Mouse (Mus musculus) CD4-positive, CD25-positive, alpha-beta regulatory T cell, adult 2 months (primary cell): ENCODE data around the gene Ilkap.

Experiments used
- DNase-seq: peaks from one replicate; pipeline ENCODE4 v3.0.0-alpha.2; 2012; ENCODE audit warnings: low read depth, low spot score

Ilkap gene

GRCm38 (mm10) chr1:91398260-91399062, at the start of gene Ilkap:
Gene Ilkap, minus strand, starts transcription at chr1:91398815.
- DNase-seq = peak; percentile 94

- DNase-seq = no peak
These were observed 47.9 kb upstream of the Ilkap start for GRCm38 (mm10) chr1:91446511-91446910.

DNA sequence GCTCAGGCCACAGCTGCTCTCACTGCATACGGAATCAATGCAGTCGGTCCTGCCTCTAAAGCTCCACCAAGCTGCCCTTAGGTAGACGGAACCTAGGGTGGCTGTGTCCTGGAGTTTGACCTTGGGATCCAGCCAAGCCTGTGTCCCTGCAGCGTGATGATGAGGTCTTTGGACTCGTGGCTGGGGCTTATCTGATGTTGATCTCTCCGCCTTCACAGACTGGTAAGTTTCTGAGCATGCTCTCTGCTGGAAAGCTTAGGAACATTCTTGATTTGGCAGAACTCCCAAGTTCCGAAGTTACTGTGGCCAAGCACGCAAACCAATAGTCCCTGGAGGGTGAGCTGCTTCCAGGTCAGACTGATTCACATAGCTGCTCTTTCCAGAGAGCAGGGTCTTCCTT, 47.4 kb upstream of the Ilkap start:
- DNase-seq = no peak

DNA sequence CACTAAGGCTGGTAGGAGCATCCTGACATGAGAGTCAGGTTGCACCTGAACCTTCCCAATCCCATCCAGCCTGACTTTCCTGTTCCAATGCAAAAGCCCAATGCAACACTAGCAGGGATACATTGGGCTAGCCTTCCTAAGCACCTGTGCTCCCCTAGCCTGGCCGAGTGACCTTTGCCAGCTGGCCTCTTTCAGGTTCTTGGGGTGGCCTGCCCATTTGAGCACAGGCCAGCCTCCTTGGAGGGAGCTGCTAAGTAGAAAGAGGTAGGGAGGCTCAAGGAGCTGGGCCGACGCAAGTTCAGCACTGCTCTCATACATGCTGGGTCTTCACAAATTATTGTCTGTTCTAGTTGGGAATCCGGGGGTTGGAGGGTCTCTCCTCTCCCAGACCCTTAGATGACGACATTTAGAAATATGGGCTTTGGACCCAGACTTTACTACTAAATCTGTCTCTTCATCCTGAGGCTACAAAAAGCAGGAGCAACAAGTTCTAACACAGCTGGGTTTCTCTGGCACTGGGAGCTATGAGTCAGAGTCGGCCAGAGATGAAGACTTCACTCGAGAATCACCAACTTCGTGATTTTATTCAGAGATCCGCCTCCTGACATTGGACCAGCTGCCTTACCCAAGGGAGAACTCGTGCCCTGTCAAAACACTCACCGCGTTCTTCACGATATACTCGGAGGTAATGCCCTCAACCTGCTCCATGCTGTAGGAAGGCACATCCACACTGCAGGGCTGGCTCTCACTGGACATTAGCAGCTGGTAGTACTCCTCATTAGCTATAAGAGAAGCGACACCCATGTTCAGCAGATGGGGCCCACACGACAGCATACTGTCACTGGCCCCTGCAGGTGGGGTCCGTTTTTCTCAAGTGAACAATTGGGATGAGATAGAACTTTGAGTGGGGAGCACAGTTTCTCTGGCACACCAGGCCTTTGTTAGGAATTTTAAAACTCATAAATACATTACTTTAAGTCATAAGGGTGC, 46.5 kb upstream of the Ilkap start:
- DNase-seq = no peak

GRCm38 (mm10) chr1:91442350-91442990, 43.9 kb upstream of the Ilkap start:
- DNase-seq = no peak

DNA sequence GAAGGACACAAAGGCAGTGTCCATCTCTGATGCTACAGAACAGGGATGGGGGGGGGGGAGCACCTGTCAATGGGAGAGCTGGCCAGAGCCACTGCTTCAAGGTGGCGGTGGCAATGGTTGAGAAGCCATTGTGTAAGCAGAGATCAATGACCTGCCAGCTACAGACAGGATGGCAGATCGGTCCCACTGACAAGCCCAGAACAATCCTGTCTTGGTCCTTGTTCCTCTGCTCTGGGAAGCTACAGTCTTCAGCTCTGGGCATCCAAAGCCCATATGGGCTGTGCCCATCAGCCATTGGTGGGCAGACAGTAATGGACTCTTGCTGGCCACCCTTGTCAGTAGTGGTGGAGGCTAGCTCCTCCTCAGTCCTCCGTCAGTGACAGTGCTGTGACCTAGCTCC, 43.2 kb upstream of the Ilkap start:
- DNase-seq = no peak

- no peak for DNase-seq
These were observed 41.2 kb upstream of the Ilkap start for GRCm38 (mm10) chr1:91439776-91440175.

GRCm38 (mm10) chr1:91437573-91437972, 39.0 kb upstream of the Ilkap start:
- DNase-seq = no peak

- DNase-seq = no peak
These were observed 38.4 kb upstream of the Ilkap start for GRCm38 (mm10) chr1:91437083-91437400.

DNA sequence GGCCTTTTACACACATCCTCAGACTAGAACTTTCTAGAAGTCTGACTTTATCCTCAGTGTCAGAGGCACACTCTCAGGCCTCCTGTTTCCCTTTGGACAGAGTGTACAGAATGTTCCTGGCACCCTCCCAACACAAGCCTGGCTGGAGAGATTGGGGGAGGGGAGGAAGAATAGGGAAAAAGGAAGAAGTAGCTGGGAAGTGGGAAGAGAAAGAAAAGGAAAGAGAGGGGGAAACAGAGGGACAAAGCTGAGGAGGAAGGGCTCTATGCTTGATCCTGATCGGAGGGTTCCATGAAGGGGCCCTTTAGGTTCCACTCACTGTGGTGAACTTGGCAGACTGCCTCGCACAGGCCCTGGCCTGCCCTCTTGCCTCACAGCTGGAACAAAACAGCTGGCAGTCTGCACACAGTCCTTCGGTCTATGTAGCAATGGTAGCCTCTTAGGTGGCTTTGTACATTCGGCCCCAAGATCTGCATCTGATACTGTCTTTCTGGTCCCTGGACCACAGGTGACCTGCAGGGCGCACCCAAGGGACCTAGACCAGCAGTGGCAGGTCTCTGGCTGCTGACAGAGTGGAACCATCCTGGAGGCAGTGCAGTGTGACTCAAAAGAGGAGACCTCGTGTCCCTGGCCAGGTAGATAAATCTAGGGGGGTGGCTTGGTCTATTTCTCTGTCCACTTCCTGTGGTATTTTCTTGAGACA, 37.9 kb upstream of the Ilkap start:
- DNase-seq = no peak

DNA sequence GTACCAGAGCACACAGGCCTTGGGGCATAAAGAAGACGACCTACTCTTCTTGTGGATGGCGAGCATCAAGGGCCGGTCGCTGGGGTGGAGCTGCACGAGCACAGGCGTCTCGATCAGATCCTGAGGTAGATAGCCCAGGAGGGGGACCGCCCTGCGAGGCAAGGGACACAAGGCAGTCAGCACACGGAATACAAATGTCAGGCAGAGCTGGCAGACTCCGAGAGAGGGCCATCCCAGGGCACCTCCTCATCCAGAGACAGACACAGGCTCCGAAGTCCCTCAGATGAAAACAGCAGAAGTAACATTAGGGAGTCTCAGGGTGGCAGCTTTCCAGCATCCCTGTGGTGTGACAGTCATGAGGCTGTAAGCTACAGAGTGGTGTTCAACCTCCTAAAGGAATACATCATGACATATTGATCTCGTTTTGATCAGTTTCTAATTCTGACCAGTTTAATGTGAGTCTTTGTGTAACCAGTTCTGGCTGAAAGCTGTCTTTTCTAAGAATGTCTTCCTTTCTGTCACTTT, 37.1 kb upstream of the Ilkap start:
- DNase-seq = no peak

DNA sequence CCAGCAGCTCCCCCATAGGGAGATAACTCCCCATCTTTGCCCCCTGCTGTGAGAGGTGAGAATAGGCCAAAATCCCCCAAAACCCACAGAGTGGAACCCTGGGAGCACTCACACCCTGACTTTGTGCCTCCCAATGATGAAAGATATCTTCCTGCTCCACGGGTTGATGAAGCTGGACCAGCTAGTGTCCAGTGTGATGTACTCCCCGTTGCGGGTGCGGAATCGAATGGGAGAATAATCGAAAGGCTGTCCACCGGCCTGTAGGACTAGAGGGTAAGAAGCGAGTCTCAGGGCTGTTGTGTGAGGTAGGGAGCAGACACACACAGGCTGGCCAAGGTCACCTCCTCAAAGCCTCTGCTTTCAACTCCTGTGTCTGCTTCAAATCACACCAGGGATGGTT, 36.3 kb upstream of the Ilkap start:
- DNase-seq = no peak

DNA sequence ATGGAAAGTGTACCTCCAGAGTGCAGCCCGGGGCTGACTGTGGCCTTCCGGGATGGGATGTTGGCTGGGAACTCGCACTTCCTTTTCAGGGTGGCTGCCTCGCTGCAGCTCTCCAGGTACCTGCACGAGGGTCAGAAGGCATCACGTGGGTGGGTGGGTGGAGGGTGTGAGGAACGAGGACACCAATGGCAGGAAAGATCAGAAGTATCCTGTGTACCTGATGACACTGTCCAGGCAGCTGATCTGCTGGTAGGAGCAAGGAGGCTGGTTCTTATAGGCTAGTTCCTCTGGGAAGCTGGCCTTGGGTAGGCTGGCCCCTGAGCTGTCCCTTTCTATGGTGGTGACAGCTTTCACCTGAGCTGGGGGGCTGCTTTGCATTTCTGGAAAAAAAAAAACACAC, 32.1 kb upstream of the Ilkap start:
- no peak for DNase-seq

GRCm38 (mm10) chr1:91429212-91429611, 30.6 kb upstream of the Ilkap start:
- DNase-seq = no peak

DNA sequence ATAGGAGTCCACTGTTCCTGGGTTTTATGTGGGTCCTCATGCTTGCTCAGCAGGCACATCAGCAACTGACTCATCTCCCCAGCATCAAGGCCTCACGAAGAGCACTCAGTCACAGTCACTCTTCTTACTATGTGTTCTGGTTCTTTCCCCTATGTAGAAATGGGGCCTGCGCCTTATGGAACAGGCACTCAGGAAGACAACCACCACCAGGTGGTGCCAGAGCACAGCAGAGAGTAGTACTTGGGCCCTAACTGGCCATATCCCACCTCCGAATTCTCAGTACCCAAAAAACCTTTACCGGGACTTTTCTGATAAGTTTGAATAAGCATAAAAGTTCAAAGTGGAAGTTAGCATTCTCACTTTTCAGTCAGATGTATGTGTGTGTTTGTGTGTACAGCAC, 30.0 kb upstream of the Ilkap start:
- DNase-seq = peak; percentile 84

DNA sequence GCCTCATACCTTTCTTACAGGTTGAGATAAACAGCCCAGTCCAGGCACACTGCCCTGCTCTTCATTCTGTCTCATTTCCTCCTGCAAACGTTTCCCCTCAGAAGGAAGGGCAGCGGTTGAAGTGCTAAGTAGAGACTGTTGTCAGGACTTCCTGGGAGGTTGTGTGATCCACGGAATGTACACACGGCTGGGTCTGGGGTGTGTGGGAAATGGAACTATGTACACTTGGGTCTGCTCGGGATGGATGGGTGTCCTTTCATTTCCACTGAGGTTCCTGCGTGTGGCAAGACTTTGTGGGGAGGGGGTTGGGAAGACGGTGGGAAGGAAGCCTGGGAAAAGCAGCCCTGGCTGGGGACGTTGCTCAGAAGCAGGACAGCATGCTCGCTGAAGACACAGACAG, 27.8 kb upstream of the Ilkap start:
- DNase-seq = no peak

DNA sequence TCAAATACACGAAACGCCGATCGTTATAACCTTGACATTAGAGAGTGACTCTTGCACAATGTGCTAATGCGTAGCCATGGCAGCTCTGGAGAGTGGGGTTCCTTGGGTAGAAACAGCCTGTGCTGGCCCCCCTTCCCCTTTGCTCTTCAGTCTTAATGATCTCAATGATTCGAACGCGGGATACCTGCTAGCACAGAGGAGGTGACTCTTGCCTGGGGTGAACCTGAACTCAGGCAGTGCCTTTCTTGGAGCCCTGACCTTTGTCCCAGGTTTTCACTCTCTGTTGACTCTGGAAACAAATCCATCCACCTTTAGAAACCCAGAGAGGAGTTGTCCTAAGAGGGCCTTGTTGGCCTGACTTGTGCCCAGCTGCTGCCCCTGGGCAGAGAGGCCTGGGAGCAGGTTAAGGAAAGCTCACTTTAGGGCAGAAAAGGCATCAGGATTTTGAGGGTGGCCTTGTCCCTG, 22.0 kb upstream of the Ilkap start:
- DNase-seq = no peak

GRCm38 (mm10) chr1:91419862-91420600, 21.4 kb upstream of the Ilkap start:
- DNase-seq = no peak

DNA sequence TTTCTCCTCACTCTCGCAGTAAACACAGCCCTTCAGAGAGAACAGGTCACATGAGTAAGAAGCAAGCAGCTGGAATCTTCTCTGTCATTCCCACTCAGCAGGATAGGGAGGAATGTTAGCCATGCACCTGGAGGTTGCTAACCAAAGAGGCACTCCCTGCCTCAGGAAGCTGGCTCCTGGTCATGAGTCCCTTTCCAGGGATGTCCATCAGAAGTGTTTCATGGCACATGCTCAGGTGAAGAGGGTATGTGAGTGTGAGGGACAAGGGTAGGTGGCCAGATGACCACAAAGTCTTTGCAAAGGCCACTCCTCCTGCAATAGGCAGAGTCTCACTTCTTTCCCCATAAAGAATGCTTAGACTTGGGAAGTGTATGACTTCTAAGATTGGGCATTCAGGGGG, 19.4 kb upstream of the Ilkap start:
- no peak for DNase-seq

- DNase-seq = no peak
These were observed 16.7 kb upstream of the Ilkap start for GRCm38 (mm10) chr1:91415311-91415710.

DNA sequence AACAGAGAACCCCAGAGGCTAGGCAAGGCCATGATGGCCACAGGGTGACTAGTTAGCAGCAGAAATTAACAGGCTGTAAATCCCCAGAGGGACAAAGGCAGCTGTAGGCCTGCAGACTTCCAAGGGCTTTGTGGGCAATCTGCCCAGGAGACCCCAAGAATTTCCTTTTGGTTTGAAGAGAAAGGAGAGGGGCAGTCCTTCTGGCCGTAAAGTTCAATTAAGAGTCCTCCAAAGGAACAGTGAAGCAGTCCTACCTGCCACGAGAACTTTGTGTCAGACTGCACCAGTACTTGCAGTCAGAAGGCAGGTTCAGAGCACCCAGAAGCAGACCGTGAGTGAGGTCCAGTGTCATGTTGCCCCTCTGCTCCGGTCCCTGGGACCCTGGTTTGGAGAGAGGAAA, 16.3 kb upstream of the Ilkap start:
- DNase-seq = no peak
